Mouse (Mus musculus) v-Abl transformed pro-B cells (cell line): Measurements from ENCODE around the gene Htr5b.

Experiments
- in situ Hi-C, 2 experiments: fragments of 400-800 bp; cut with MboI; formaldehyde crosslinking; loops; one replicate each; pipeline ENCODE4 v1.15.1; 2025; ENCODE audit not compliant: unreplicated experiment in 2 of 2

The Htr5b gene

GRCm38 (mm10) chr1:121497093-121497492 lies 31.2 kb downstream of the Htr5b start:
- in situ Hi-C loops: no loop called here

- in situ Hi-C loops: no loop called here
Measured at GRCm38 (mm10) chr1:121490241-121490640, 38.0 kb downstream of the Htr5b start.

DNA sequence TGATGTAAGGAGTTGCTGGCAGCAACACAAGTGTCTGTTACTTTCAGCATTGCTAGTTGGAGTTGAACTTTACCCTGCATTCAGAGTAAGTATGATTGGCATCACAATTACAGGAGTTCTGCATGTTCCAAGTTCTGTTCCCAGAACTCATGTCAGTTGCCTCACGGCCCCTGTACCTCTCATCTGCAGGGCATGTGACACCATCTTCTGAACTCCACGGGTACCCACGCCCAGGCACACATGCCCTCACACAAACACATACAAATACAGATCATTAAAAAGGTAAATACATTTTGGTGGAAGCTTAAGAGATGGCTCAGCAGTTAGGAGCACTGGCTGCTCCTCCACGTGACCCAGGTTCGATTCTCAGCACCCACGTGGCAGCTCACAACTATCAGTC lies 41.5 kb downstream of the Htr5b start:
- in situ Hi-C loops: no loop called here

GRCm38 (mm10) chr1:121483091-121483490 lies 45.2 kb downstream of the Htr5b start:
- in situ Hi-C loops: no loop called here

DNA sequence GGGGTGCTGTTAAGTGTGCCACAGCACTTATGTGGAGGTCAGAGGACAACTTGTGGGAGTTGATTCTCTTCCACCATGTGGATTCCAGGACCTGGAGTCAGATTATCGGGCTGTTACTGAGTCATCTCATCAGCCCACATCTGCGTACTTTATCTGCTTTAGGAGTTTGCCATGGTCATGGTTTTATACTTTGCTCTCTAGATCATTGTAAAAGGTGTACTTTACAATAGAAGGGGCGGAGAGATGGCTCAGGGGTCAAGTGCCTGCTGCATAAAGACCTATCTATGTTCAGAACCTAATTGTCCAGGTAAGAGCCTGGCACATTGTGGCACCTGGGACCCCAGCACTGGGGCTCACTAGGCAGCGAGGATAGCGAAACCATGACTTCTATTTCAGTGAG lies 48.9 kb downstream of the Htr5b start:
- in situ Hi-C loops: no loop called here

DNA sequence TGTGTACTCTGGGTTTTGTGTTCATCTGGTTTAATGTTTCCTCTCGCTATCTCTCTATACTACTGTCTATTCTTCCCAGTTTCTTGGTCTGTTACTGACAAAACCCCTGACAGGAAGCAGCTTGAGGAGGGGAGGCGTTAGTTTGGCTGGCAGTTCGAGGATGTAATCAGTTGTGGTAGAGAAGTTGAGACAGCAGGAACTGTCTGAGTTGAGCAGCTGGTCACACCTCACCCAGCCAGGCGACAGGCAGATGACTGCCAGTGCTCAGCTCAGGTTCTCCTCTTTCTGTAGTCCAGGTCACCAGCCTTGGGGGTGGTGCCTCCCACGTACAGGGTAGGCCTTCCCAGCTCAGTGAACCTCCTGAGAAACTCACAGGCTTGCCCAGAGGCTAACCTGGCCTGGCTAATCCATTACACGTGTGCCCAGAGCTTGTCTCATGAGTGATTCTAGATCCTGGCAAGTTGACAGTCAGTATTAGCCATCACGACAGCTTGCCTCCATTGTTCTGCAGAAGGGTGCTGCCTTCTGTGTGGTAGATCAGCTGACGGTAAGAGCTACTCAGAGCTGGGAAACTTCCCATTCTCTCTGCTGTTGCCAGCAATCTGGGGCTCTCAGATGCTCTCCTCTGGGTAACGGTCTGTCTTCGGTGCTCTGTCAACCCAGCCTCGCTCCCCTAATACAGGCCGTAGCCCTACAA lies 49.8 kb downstream of the Htr5b start:
- in situ Hi-C loops: no loop called here

GRCm38 (mm10) chr1:121477716-121478115 lies 50.5 kb downstream of the Htr5b start:
- in situ Hi-C loops: no loop called here

- in situ Hi-C loops: no loop called here
Measured at GRCm38 (mm10) chr1:121471503-121471902, 56.8 kb downstream of the Htr5b start.

GRCm38 (mm10) chr1:121468271-121468670 lies 60.0 kb downstream of the Htr5b start:
- in situ Hi-C loops: no loop called here

- in situ Hi-C loops: no loop called here
Measured at GRCm38 (mm10) chr1:121466276-121466675, 62.0 kb downstream of the Htr5b start.

DNA sequence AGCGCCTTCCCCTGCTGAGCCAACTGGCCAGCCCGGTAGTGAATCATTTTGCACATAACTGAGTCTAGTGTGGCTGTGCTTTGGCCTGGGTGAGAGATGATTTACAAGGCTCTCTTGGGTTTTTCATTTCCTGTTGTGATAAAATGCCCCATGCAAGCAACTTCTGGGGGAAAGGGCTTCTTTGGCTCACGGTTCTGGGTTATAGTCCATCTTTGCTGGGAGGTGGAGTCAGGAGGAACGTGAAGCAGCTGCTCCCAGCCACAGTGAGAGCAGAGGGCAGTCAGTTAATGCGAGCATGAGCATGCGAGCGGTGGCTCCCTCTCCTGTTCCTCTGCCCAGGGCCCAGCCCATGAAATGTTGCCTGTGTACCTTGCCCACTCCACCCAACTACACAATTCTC lies 64.5 kb downstream of the Htr5b start:
- in situ Hi-C loops: no loop called here

- in situ Hi-C loops: no loop called here
Measured at GRCm38 (mm10) chr1:121462643-121463042, 65.6 kb downstream of the Htr5b start.

DNA sequence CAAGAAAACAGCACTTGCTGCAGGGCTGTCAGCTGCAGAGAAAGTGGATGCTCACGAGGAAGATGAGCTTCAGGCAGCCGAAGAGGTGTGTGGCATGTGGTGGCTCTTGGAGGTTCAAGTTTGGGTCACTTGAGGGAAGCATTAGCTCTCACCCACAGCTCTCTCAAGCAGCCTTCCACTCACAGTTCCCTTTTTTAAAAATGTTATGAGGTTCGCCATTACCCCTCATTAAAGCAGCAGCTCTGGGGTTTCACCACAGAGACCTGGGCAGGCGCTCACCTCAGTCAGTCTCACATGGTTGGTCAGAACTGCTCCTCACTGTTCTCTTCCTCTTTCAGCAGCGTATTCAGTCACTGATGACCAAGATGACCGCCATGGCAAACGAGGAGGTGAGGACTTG lies 66.4 kb downstream of the Htr5b start:
- in situ Hi-C loops: no loop called here

GRCm38 (mm10) chr1:121460077-121460476 lies 68.2 kb downstream of the Htr5b start:
- in situ Hi-C loops: no loop called here
